Mouse (Mus musculus) heart, embryonic 12.5 days (tissue): Measurements from ENCODE around the gene Sorbs1. TPM values are rescaled to one million over a fixed set of nuclear protein-coding genes. Genes with fewer than 3 reads are reported as not detected.
"Not testable (repeated sequence)": the region's sequence is repeated elsewhere in the genome, so short reads cannot be mapped to it uniquely, and the experiment has no call there.

Source experiments
- ATAC-seq: fragments of 200-750 bp; cut with Nextera tagmentation; 2 replicates; pipeline ENCODE4 v1.8.0; 2017; ENCODE audit warnings: moderate TSS enrichment, moderate library complexity; ENCODE audit not compliant: insufficient number of reproducible peaks, low FRiP score
- H3K27ac ChIP-seq: fragments of 300-500 bp; sonication (generic); 2 replicates; pipeline ENCODE4 v1.5.1; 2016; ENCODE audit warnings: mild to moderate bottlenecking, moderate library complexity; ENCODE audit not compliant: poor library complexity, severe bottlenecking
- H3K27me3 ChIP-seq: fragments of 300-500 bp; sonication (generic); replicated peaks from 2 replicates; pipeline ENCODE4 v1.6.1; 2016; ENCODE audit warnings: mild to moderate bottlenecking, moderate library complexity
- H3K36me3 ChIP-seq: fragments of 300-500 bp; sonication (generic); 2 replicates; pipeline ENCODE4 v1.6.1; 2016; ENCODE audit warnings: mild to moderate bottlenecking, moderate library complexity
- H3K4me1 ChIP-seq: fragments of 300-500 bp; sonication (generic); replicated peaks from 2 replicates; pipeline ENCODE4 v1.6.1; 2016; ENCODE audit warnings: mild to moderate bottlenecking
- H3K4me2 ChIP-seq: fragments of 300-500 bp; sonication (generic); 2 replicates; pipeline ENCODE4 v1.6.1; 2016; ENCODE audit warnings: mild to moderate bottlenecking, moderate library complexity
- H3K4me3 ChIP-seq: fragments of 300-500 bp; sonication (generic); 2 replicates; pipeline ENCODE4 v1.5.1; 2016; ENCODE audit warnings: mild to moderate bottlenecking
- H3K9ac ChIP-seq: fragments of 300-500 bp; sonication (generic); 2 replicates; pipeline ENCODE4 v1.6.1; 2016; ENCODE audit warnings: mild to moderate bottlenecking, moderate library complexity
- H3K9me3 ChIP-seq: fragments of 300-500 bp; sonication (generic); replicated peaks from 2 replicates; pipeline ENCODE4 v1.6.1; 2016; ENCODE audit warnings: mild to moderate bottlenecking, moderate library complexity
- WGBS: fragments of 180-500 bp; shearing (Covaris S2); methylation state at CpG from one replicate; pipeline ENCODE4 v1.1.7; 2016; 5-methylcytosine and 5-hydroxymethylcytosine counted together
- polyA plus RNA-seq: library from polyadenylated mRNA; unstranded; fragments of >200 nt; fragmentation: Nextera tagmentation; extraction: Ambion mirVana; gene quantifications from 2 replicates; pipeline ENCODE4 v1.2.1, GENCODE M21; 2016

The Sorbs1 gene
- 86.6 and 89.3 TPM in 2 replicates for polyA plus RNA-seq

GRCm38 (mm10) chr19:40513632-40514078 lies at the start of gene Sorbs1:
Gene Sorbs1 (minus strand): TSS chr19:40513779.
- Histone ChIP-seq H3K27ac (peak within 1 kb of the TSS; percentile 96), H3K27me3 (no peaks in the 10 kb centered on the region), H3K4me2 (peak within 1 kb of the TSS; percentile 89), H3K9ac (peak within 1 kb of the TSS; percentile 96), H3K36me3 (no peaks in the 10 kb centered on the region), H3K9me3 (no peaks in the 10 kb centered on the region), H3K4me3 (peak within 1 kb of the TSS; percentile 96), H3K4me1 (peaks cover 32% of the 10 kb centered on the region)
- under 1% methylated on average over 50 of the region's 51 CpGs for WGBS
- peak; percentile 98 for ATAC-seq

GRCm38 (mm10) chr19:40561521-40561920 lies 47.9 kb upstream of the Sorbs1 start:
- 0 out of 2 replicates have a peak overlapping the region, but pooled peaks have one; percentile 8 for H3K4me3 ChIP-seq
- 0 out of 2 replicates have a peak, but pooled peaks have one; percentile 51 for ATAC-seq
- not testable (repeated sequence) for H3K27ac ChIP-seq, H3K9ac ChIP-seq, H3K9me3 ChIP-seq, H3K27me3 ChIP-seq
- 54% methylated on average over 15 of the region's 31 CpGs for WGBS
- H3K4me1 ChIP-seq: peaks cover 12% of the 10 kb centered on the region; the same call in 1 of the 2 replicates
- H3K4me2 ChIP-seq: peak overlapping the region; percentile 36
- H3K36me3 ChIP-seq: peaks cover 68% of the 10 kb centered on the region

GRCm38 (mm10) chr19:40556029-40556428 lies 42.5 kb upstream of the Sorbs1 start:
- H3K27ac ChIP-seq: no peak overlapping the region
- H3K9ac ChIP-seq: no peak overlapping the region
- 82% methylated on average over 7 of the region's 7 CpGs for WGBS
- no peaks in the 10 kb centered on the region for H3K9me3 ChIP-seq
- H3K4me3 ChIP-seq: no peak overlapping the region
- no peak for ATAC-seq
- H3K4me1 ChIP-seq: no peaks in the 10 kb centered on the region
- peaks cover 75% of the 10 kb centered on the region for H3K36me3 ChIP-seq
- H3K4me2 ChIP-seq: no peak overlapping the region
- H3K27me3 ChIP-seq: no peaks in the 10 kb centered on the region

GRCm38 (mm10) chr19:40555136-40555535 lies 41.6 kb upstream of the Sorbs1 start:
- Histone ChIP-seq H3K4me1 (no peaks in the 10 kb centered on the region), H3K4me3 (no peak overlapping the region), H3K36me3 (peaks cover 83% of the 10 kb centered on the region), H3K9me3 (no peaks in the 10 kb centered on the region), H3K9ac (no peak overlapping the region), H3K4me2 (no peak overlapping the region), H3K27me3 (no peaks in the 10 kb centered on the region), H3K27ac (no peak overlapping the region)
- no peak for ATAC-seq
- 91% methylated on average over 8 of the region's 8 CpGs for WGBS

GRCm38 (mm10) chr19:40554343-40554742 lies 40.8 kb upstream of the Sorbs1 start:
- Histone ChIP-seq H3K4me3 (no peak overlapping the region), H3K4me2 (no peak overlapping the region), H3K27ac (no peak overlapping the region), H3K36me3 (peaks cover 83% of the 10 kb centered on the region), H3K9me3 (no peaks in the 10 kb centered on the region), H3K27me3 (no peaks in the 10 kb centered on the region), H3K4me1 (peaks cover 6% of the 10 kb centered on the region), H3K9ac (no peak overlapping the region)
- 82% methylated on average over 11 of the region's 11 CpGs for WGBS
- no peak for ATAC-seq

- no peaks in the 10 kb centered on the region for H3K27me3 ChIP-seq
- peaks cover 83% of the 10 kb centered on the region for H3K36me3 ChIP-seq
- no peak overlapping the region for H3K27ac ChIP-seq
- H3K9ac ChIP-seq: no peak overlapping the region
- no peaks in the 10 kb centered on the region for H3K9me3 ChIP-seq
- no peak overlapping the region for H3K4me3 ChIP-seq
- no peak overlapping the region for H3K4me2 ChIP-seq
- WGBS: 70% methylated on average over 6 of the region's 6 CpGs
- ATAC-seq: no peak
- peaks cover 11% of the 10 kb centered on the region for H3K4me1 ChIP-seq
These were observed 40.3 kb upstream of the Sorbs1 start for GRCm38 (mm10) chr19:40553849-40554248.

GRCm38 (mm10) chr19:40553014-40553789 lies 39.6 kb upstream of the Sorbs1 start:
- Histone ChIP-seq H3K27ac (no peak overlapping the region), H3K27me3 (no peaks in the 10 kb centered on the region), H3K4me2 (no peak overlapping the region), H3K4me3 (no peak overlapping the region), H3K4me1 (peaks cover 15% of the 10 kb centered on the region), H3K36me3 (peaks cover 79% of the 10 kb centered on the region), H3K9me3 (no peaks in the 10 kb centered on the region), H3K9ac (no peak overlapping the region)
- ATAC-seq: no peak
- 84% methylated on average over 14 of the region's 14 CpGs for WGBS

GRCm38 (mm10) chr19:40549516-40550135 lies 36.0 kb upstream of the Sorbs1 start:
- no peak for ATAC-seq
- no peak overlapping the region for H3K4me2 ChIP-seq
- 55% methylated on average over 6 of the region's 6 CpGs for WGBS
- no peak overlapping the region for H3K4me3 ChIP-seq
- peaks cover 15% of the 10 kb centered on the region for H3K4me1 ChIP-seq
- H3K27me3 ChIP-seq: no peaks in the 10 kb centered on the region
- peak overlapping the region; percentile 56; the same call in 1 of the 2 replicates for H3K27ac ChIP-seq
- no peak overlapping the region; the same call in 1 of the 2 replicates for H3K9ac ChIP-seq
- H3K36me3 ChIP-seq: peaks cover 43% of the 10 kb centered on the region
- H3K9me3 ChIP-seq: no peaks in the 10 kb centered on the region

GRCm38 (mm10) chr19:40548796-40549515 lies 35.4 kb upstream of the Sorbs1 start:
- no peak for ATAC-seq
- WGBS: 31% methylated on average over 5 of the region's 5 CpGs
- peaks cover 36% of the 10 kb centered on the region for H3K36me3 ChIP-seq
- H3K4me3 ChIP-seq: no peak overlapping the region
- peaks cover 15% of the 10 kb centered on the region for H3K4me1 ChIP-seq
- H3K9ac ChIP-seq: no peak overlapping the region
- no peaks in the 10 kb centered on the region for H3K9me3 ChIP-seq
- H3K27ac ChIP-seq: peak overlapping the region; percentile 56; the same call in 1 of the 2 replicates
- no peaks in the 10 kb centered on the region for H3K27me3 ChIP-seq
- no peak overlapping the region for H3K4me2 ChIP-seq

- Histone ChIP-seq H3K27me3 (no peaks in the 10 kb centered on the region), H3K4me3 (no peak overlapping the region), H3K36me3 (peaks cover 30% of the 10 kb centered on the region), H3K27ac (no peak overlapping the region), H3K9ac (no peak overlapping the region), H3K9me3 (no peaks in the 10 kb centered on the region), H3K4me2 (no peak overlapping the region), H3K4me1 (peaks cover 15% of the 10 kb centered on the region)
- no peak for ATAC-seq
- WGBS: 88% methylated on average over 6 of the region's 6 CpGs
These were observed 34.8 kb upstream of the Sorbs1 start for GRCm38 (mm10) chr19:40548386-40548785.

- no peaks in the 10 kb centered on the region for H3K36me3 ChIP-seq
- peaks cover 14% of the 10 kb centered on the region for H3K4me1 ChIP-seq
- WGBS: 6% methylated on average over 3 of the region's 3 CpGs
- H3K27ac ChIP-seq: no peak overlapping the region
- no peak overlapping the region for H3K4me3 ChIP-seq
- no peak overlapping the region for H3K4me2 ChIP-seq
- H3K27me3 ChIP-seq: no peaks in the 10 kb centered on the region
- no peak overlapping the region for H3K9ac ChIP-seq
- ATAC-seq: no peak
- no peaks in the 10 kb centered on the region for H3K9me3 ChIP-seq
These were observed 31.3 kb upstream of the Sorbs1 start for GRCm38 (mm10) chr19:40544856-40545255.
